Mouse (Mus musculus): ENCODE results near the gene Copa. TPM values are rescaled to one million over a fixed set of nuclear protein-coding genes. Genes with fewer than 3 reads are reported as not detected.

Gene Copa
- polyA plus RNA-seq, 2 experiments = 28.9 to 49.6 TPM

DNA sequence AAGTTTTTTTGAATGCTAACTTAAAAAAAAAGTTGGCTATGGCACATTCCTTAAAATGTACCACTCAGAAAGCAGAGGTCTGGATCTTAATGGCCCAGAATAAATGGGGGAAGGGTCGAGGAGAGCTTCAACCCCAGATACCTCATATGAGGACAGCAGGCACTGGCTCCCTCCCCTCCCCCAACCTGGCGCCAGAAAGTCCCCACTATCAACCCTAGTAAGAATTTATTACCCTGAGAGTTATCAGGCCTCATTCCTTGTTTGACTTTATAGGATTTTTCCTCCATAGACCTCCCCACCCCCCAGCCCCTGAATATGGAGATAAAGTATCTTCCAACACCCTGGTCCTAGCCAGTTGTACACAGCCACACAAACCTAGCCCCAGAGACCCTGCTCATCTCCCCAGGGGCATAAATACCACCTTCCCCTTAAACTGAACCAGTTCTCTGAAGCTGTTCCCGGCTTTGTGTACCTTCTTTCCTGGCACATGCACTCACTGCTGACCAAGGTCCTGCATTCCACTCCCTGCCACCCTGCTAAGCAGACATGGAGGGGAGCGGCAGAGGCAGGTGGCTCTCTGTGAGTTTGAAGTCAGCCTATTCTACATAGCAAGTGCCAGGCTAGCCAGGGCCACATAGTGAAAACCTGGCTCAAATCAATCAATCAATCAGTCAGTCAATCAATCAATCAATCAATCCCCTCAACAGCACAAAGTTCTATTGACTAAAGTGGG, 18.9 kb upstream of the Copa start:
- DNase-seq (ENCODE audit: low read depth in 3 of 3, low spot score in 3 of 3) (no peak), ATAC-seq (ENCODE audit: insufficient read depth) (no peak)
- Histone ChIP-seq H3K4me3 (ENCODE audit: insufficient read depth in 1 of 2, low read depth in 2 of 2, low read length in 2 of 2) (no peak overlapping the region), H3K4me2 (ENCODE audit: low read depth) (no peak overlapping the region), H3K9ac (replicated peaks) (no peak overlapping the region), H3K36me3 (replicated peaks; ENCODE audit: control insufficient read depth, insufficient read depth, low read depth) (peaks cover 11% of the 10 kb centered on the region), H3K9me3 (ENCODE audit: control insufficient read depth, low read length) (no peaks in the 10 kb centered on the region), H3K4me1 (replicated peaks; ENCODE audit: control insufficient read depth in 2 of 2, insufficient read depth in 2 of 2, low read length in 1 of 2) (no peaks in the 10 kb centered on the region), H3K27me3 (ENCODE audit: control insufficient read depth, insufficient read depth, low read length) (no peaks in the 10 kb centered on the region), H3K27ac (no peak overlapping the region)
- no peak for TF ChIP-seq EP300 (IDR thresholded peaks at IDR 0.05; ENCODE audit: low read depth)
- no peak for TF ChIP-seq CTCF (IDR thresholded peaks at IDR 0.05; ENCODE audit: low read depth)
- WGBS (ENCODE audit: insufficient replicate concordance) = 67% methylated on average over 4 of the region's 4 CpGs

DNA sequence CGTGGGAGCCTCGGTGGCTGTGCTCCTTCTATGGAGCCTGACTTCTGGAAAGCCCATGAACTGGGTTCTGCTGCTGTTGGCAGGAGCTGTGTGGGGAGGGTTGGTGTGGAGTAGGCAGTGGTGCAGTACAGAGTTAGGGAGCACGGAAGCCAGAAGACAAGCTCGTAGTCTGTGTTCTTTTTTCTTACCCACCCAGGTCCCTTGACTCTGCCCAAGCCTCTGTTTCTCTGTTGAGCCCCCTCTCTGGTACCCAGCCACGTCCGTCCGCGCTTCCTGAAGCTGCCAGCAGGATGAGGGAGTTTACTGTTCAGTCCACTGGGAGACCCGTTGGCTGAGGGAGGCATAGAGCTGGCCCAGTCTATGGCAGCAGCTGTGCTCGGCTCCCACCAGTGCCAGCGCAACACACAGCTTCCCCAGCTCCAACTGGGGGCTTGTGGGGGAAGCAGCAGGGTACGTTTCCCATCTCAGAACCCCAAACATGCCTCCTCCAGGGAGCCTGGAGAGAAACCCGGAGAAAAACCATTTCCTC, 17.7 kb upstream of the Copa start:
- DNase-seq (ENCODE audit: low read depth in 3 of 3, low spot score in 3 of 3) (no peak), ATAC-seq (ENCODE audit: insufficient read depth) (no peak)
- H3K9ac ChIP-seq (replicated peaks) = no peak overlapping the region
- no peaks in the 10 kb centered on the region for H3K27me3 ChIP-seq (ENCODE audit: control insufficient read depth, insufficient read depth, low read length)
- H3K4me3 ChIP-seq (ENCODE audit: insufficient read depth in 1 of 2, low read depth in 2 of 2, low read length in 2 of 2) = no peak overlapping the region
- H3K4me1 ChIP-seq (replicated peaks; ENCODE audit: control insufficient read depth in 2 of 2, insufficient read depth in 2 of 2, low read length in 1 of 2) = no peaks in the 10 kb centered on the region
- no peak overlapping the region for H3K27ac ChIP-seq
- WGBS (ENCODE audit: insufficient replicate concordance) = 77% methylated on average over 13 of the region's 13 CpGs
- H3K9me3 ChIP-seq (ENCODE audit: control insufficient read depth, low read length) = no peaks in the 10 kb centered on the region
- no peak overlapping the region for H3K4me2 ChIP-seq (ENCODE audit: low read depth)
- TF ChIP-seq CTCF (IDR thresholded peaks at IDR 0.05; ENCODE audit: low read depth) = no peak
- no peak for TF ChIP-seq EP300 (IDR thresholded peaks at IDR 0.05; ENCODE audit: low read depth)
- H3K36me3 ChIP-seq (replicated peaks; ENCODE audit: control insufficient read depth, insufficient read depth, low read depth) = peaks cover 22% of the 10 kb centered on the region

DNA sequence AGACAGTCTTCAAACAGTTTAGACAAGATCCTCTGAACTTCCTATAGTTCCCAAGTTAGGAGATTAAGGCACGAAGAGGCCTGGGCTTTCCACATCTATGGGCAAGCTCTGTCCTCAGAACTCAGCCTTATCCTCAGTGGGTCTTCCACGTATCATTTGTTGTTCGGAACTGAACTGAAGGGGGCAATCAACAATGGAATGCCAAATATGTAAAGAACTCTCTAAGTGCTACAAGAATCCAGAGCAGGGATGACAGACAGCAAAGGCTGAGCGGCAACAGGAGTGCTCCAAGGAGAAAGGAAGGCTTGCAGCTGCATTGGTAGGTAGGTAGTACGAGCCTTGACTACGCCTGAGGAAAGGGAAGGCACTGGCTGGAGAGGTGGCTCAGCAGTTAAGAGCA, 12.1 kb upstream of the Copa start:
- 76% methylated on average over 6 of the region's 6 CpGs for WGBS (ENCODE audit: insufficient replicate concordance)
- Histone ChIP-seq H3K9ac (replicated peaks) (no peak overlapping the region), H3K4me3 (ENCODE audit: insufficient read depth in 1 of 2, low read depth in 2 of 2, low read length in 2 of 2) (no peak overlapping the region), H3K4me2 (ENCODE audit: low read depth) (no peak overlapping the region), H3K27ac (no peak overlapping the region), H3K4me1 (replicated peaks; ENCODE audit: control insufficient read depth in 2 of 2, insufficient read depth in 2 of 2, low read length in 1 of 2) (no peaks in the 10 kb centered on the region), H3K9me3 (ENCODE audit: control insufficient read depth, low read length) (no peaks in the 10 kb centered on the region), H3K27me3 (ENCODE audit: control insufficient read depth, insufficient read depth, low read length) (no peaks in the 10 kb centered on the region), H3K36me3 (replicated peaks; ENCODE audit: control insufficient read depth, insufficient read depth, low read depth) (peaks cover 64% of the 10 kb centered on the region)
- no peak for DNase-seq (ENCODE audit: low read depth in 3 of 3, low spot score in 3 of 3)
- ATAC-seq (ENCODE audit: insufficient read depth) = no peak
- TF ChIP-seq EP300 (IDR thresholded peaks at IDR 0.05; ENCODE audit: low read depth) (no peak), CTCF (IDR thresholded peaks at IDR 0.05; ENCODE audit: low read depth) (no peak)

DNA sequence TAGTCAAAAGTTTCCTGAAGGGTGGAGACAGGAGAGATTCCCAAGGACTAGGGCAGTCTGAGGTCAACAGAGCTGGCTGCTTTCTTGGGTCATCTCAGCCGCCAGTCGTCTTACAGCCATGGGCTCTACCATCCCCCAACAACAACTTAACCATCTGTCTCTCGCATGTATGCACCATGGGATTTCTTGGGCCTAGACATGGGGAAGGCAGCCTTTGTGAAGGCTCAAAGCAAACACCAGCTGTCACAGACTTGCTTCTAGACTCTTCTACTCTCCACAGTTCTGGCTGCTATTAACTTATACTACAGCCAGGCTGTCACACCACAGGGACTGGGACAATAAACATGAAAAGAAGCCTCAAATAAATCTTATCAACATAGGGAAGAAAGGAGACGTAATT, 10.8 kb upstream of the Copa start:
- no peaks in the 10 kb centered on the region for H3K27me3 ChIP-seq (ENCODE audit: control insufficient read depth, insufficient read depth, low read length)
- 72% methylated on average over 4 of the region's 4 CpGs for WGBS (ENCODE audit: insufficient replicate concordance)
- no peak for ATAC-seq (ENCODE audit: insufficient read depth)
- H3K9ac ChIP-seq (replicated peaks) = no peak overlapping the region
- no peak for DNase-seq (ENCODE audit: low read depth in 3 of 3, low spot score in 3 of 3)
- H3K36me3 ChIP-seq (replicated peaks; ENCODE audit: control insufficient read depth, insufficient read depth, low read depth) = peaks cover 58% of the 10 kb centered on the region
- H3K4me2 ChIP-seq (ENCODE audit: low read depth) = no peak overlapping the region
- no peaks in the 10 kb centered on the region for H3K4me1 ChIP-seq (replicated peaks; ENCODE audit: control insufficient read depth in 2 of 2, insufficient read depth in 2 of 2, low read length in 1 of 2)
- H3K27ac ChIP-seq = no peak overlapping the region
- no peaks in the 10 kb centered on the region for H3K9me3 ChIP-seq (ENCODE audit: control insufficient read depth, low read length)
- TF ChIP-seq CTCF (IDR thresholded peaks at IDR 0.05; ENCODE audit: low read depth) = no peak
- no peak overlapping the region for H3K4me3 ChIP-seq (ENCODE audit: insufficient read depth in 1 of 2, low read depth in 2 of 2, low read length in 2 of 2)

DNA sequence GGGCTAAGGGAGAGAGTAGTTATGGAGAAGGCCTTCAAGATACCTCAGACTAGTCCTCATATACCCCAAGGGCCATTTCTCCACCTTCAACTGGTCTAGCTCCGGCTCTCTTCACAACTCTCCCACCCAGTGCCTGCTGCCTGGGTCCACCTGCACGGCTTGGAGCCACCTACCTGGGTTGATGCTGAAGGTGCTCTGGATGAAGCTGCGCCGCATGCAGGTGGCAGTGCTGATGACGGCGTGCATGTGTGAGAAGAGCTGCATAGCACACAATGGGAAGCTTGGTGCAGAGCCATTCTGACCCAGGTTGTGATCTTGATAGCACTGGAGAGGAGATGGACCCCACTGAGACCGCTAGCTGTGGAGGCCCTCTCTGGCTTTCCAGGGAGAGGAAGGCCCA, 9.7 kb upstream of the Copa start:
- DNase-seq (ENCODE audit: low read depth in 3 of 3, low spot score in 3 of 3) (no peak), ATAC-seq (ENCODE audit: insufficient read depth) (no peak)
- H3K27ac ChIP-seq = no peak overlapping the region
- 87% methylated on average over 7 of the region's 7 CpGs for WGBS (ENCODE audit: insufficient replicate concordance)
- no peaks in the 10 kb centered on the region for H3K9me3 ChIP-seq (ENCODE audit: control insufficient read depth, low read length)
- H3K4me3 ChIP-seq (ENCODE audit: insufficient read depth in 1 of 2, low read depth in 2 of 2, low read length in 2 of 2) = no peak overlapping the region
- no peaks in the 10 kb centered on the region for H3K4me1 ChIP-seq (replicated peaks; ENCODE audit: control insufficient read depth in 2 of 2, insufficient read depth in 2 of 2, low read length in 1 of 2)
- no peaks in the 10 kb centered on the region for H3K27me3 ChIP-seq (ENCODE audit: control insufficient read depth, insufficient read depth, low read length)
- TF ChIP-seq EP300 (IDR thresholded peaks at IDR 0.05; ENCODE audit: low read depth) (no peak), CTCF (IDR thresholded peaks at IDR 0.05; ENCODE audit: low read depth) (no peak)
- peaks cover 58% of the 10 kb centered on the region for H3K36me3 ChIP-seq (replicated peaks; ENCODE audit: control insufficient read depth, insufficient read depth, low read depth)
- H3K4me2 ChIP-seq (ENCODE audit: low read depth) = no peak overlapping the region
- H3K9ac ChIP-seq (replicated peaks) = no peak overlapping the region

Measured in liver, embryonic 14.5 days (tissue).